Mouse (Mus musculus) spleen, adult 2 months (tissue): ENCODE measurements at regions not wholly inside any gene's neighbourhood (a gene's known extent, or its start where the extent isn't known, plus 50 kb on each side); places are given as distances from the start of the nearest gene placed in this dataset.

Source experiments
- DNase-seq, 2 experiments: peaks; one replicate each; pipeline versions ENCODE4 v3.0.0 to v3.0.0-alpha.2; 2012 to 2021; ENCODE audit warnings: low spot score in 2 of 2, low read depth in 1 of 2
- H3K27ac ChIP-seq: fragments of 200-500 bp; 2 replicates; pipeline ENCODE4 v1.5.1; 2012; ENCODE audit warnings: low read length, inconsistent platforms; ENCODE audit not compliant: insufficient read depth
- H3K27me3 ChIP-seq: fragments of 200-500 bp; 2 replicates; pipeline ENCODE4 v1.6.1; 2012; ENCODE audit warnings: mild to moderate bottlenecking, moderate library complexity, low read length, inconsistent platforms; ENCODE audit not compliant: control insufficient read depth, insufficient read depth
- H3K36me3 ChIP-seq: fragments of 200-500 bp; 2 replicates; pipeline ENCODE4 v1.6.1; 2012; ENCODE audit warnings: mild to moderate bottlenecking, low read length, inconsistent platforms; ENCODE audit not compliant: control insufficient read depth, insufficient read depth
- H3K4me1 ChIP-seq: fragments of 200-500 bp; 2 replicates; pipeline ENCODE4 v1.6.1; 2011; ENCODE audit warnings: inconsistent platforms; ENCODE audit not compliant: control insufficient read depth, insufficient read depth, insufficient read length
- H3K4me3 ChIP-seq: fragments of 200-500 bp; 2 replicates; pipeline ENCODE4 v1.5.1; 2011; ENCODE audit warnings: mild to moderate bottlenecking, inconsistent platforms; ENCODE audit not compliant: insufficient read depth, insufficient read length; ENCODE audit errors: extremely low read depth
- CTCF ChIP-seq: fragments of 200-500 bp; IDR thresholded peaks from 2 replicates; pipeline ENCODE4 v1.5.1; 2011; ENCODE audit warnings: mild to moderate bottlenecking, inconsistent platforms; ENCODE audit not compliant: insufficient read depth, insufficient read length, insufficient replicate concordance; ENCODE audit errors: extremely low read depth
- POLR2A ChIP-seq: fragments of 200-500 bp; IDR thresholded peaks from 2 replicates; pipeline ENCODE4 v1.6.1; 2011; ENCODE audit warnings: low read depth, low read length, inconsistent platforms
- WGBS: fragments of 180-500 bp; shearing (Covaris S2); methylation state at CpG from one replicate; pipeline ENCODE4 v1.1.7; 2018; 5-methylcytosine and 5-hydroxymethylcytosine counted together

DNA sequence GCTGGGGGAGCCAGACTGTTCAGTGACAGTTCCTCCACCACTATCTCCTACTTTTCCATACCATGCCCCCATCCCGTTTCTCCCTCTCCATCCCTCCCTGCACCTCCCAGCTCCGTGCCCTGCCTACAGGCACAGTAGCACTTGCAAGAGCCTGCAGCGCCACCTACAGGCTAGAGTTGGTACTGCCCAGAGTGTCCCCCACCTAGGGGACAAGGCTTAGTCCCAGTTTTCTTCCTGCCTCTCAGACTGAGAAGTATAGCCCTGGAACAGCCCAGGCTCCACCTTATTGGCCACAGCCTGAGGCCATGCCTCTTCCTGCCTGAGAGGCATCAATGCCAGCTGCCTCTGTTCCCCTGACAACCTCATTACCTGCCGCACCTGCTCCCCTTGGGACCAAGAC lies 351.3 kb downstream of the Ptpru start:
- H3K27ac ChIP-seq, result no peak overlapping the region
- peak in 1 of 2 experiments; percentile 20 for DNase-seq
- H3K4me1 ChIP-seq, result no peaks in the 10 kb centered on the region
- no peaks in the 10 kb centered on the region for H3K36me3 ChIP-seq
- no peak overlapping the region for H3K4me3 ChIP-seq
- H3K27me3 ChIP-seq, result no peaks in the 10 kb centered on the region
- TF ChIP-seq POLR2A (no peak), CTCF (peak; percentile 75; the same call in 1 of the 2 replicates)
- 20% methylated on average over 4 of the region's 4 CpGs for WGBS

DNA sequence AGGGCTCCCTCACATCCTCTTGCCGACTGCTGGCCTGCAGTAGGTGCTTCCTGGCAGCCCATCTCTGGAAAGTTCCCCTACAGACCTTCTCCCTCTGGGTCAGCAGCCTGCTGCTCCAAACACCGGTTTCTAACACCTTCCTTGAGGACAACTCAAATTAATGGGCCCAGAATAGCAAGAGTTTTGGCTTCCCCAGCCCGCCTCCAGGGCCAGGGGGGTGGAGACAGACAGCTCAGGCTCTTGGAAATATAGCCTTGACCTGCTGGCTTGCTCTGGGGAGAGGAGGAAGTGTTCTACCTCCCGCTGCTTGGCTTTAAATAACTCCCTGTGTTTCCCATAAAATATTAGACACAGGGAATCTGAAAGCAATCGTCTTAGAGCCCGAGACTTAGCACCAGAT lies 349.8 kb downstream of the Ptpru start:
- TF ChIP-seq POLR2A (no peak), CTCF (no peak)
- DNase-seq, result no peak

DNA sequence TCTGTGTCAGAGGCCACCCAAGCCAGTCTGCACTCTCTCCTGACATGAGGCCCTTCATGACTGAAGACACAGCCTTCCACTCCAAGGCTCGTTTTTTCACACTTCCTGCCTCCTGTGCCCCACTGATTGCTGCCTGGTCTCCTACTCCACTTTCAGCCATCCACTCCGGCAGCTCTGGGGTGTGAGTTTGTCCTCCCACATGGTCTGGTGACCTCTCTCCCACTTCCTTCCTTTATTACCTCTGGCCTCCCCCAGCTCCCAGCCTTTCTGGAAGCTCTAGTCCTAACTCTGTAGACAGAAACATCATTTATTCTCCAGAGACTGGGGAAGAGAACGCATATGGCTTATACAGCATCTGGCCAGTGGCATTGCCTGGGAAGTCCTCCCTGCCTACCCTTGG lies 349.0 kb downstream of the Ptpru start:
- TF ChIP-seq CTCF (no peak), POLR2A (no peak)
- H3K36me3 ChIP-seq, result no peaks in the 10 kb centered on the region
- DNase-seq, result no peak
- 17% methylated on average over 3 of the region's 3 CpGs for WGBS
- H3K4me1 ChIP-seq, result no peaks in the 10 kb centered on the region
- H3K27ac ChIP-seq, result no peak overlapping the region
- no peaks in the 10 kb centered on the region for H3K27me3 ChIP-seq
- no peak overlapping the region for H3K4me3 ChIP-seq

More for the DNA sequence above, 349.8 kb downstream of the Ptpru start:
- no peaks in the 10 kb centered on the region for H3K36me3 ChIP-seq
- WGBS, result 43% methylated on average over 6 of the region's 6 CpGs
- H3K4me1 ChIP-seq, result no peaks in the 10 kb centered on the region
- no peaks in the 10 kb centered on the region for H3K27me3 ChIP-seq
- no peak overlapping the region for H3K4me3 ChIP-seq
- no peak overlapping the region for H3K27ac ChIP-seq

DNA sequence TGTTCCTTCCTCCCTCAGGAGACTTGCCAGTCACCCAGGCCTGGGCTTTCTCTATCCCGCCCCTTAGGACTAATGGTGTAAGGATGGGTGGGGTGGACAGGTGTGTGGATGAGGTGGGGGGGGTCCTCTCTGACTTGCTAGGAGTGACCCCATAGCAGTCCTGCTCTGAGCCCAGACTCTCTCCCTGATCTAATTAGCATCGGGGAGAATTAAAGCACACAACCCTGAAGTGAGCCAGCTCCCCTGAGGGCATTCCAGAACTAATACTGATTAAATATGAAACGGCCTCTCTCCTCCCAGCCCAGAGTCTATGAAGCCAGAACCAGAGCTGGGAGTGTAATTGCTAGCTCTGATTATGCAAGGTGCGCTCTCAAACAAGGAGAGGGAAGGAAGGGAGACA lies 346.1 kb downstream of the Ptpru start:
- Histone ChIP-seq H3K4me1 (no peaks in the 10 kb centered on the region), H3K36me3 (no peaks in the 10 kb centered on the region), H3K4me3 (no peak overlapping the region), H3K27me3 (no peaks in the 10 kb centered on the region), H3K27ac (no peak overlapping the region)
- TF ChIP-seq POLR2A (no peak), CTCF (no peak)
- WGBS, result 57% methylated on average over 4 of the region's 4 CpGs
- no peak for DNase-seq

DNA sequence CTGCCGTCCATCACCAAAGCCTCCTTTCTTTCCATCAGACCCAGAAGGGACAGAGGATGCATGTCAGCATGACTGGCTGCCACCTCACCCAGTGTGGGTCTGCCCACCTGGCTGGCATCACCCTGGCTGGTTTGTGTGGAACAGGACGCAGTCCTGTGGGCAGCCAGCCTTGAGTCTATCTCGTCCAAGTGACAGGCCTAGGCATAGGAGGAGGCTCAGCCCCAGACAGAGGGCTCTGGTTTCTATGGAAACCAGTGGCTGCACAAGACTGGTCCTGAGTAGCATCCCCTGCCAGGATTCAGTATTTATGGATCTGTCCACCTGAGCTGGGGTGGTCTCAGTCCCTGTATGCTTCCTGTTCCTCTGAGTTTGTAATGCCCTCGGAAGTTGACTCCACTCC lies 344.4 kb downstream of the Ptpru start:
- H3K36me3 ChIP-seq, result no peaks in the 10 kb centered on the region
- no peak overlapping the region for H3K4me3 ChIP-seq
- H3K27me3 ChIP-seq, result no peaks in the 10 kb centered on the region
- 58% methylated on average over 4 of the region's 4 CpGs for WGBS
- no peaks in the 10 kb centered on the region for H3K4me1 ChIP-seq
- H3K27ac ChIP-seq, result no peak overlapping the region
- DNase-seq, result no peak
- TF ChIP-seq POLR2A, result no peak
- TF ChIP-seq CTCF, result no peak

DNA sequence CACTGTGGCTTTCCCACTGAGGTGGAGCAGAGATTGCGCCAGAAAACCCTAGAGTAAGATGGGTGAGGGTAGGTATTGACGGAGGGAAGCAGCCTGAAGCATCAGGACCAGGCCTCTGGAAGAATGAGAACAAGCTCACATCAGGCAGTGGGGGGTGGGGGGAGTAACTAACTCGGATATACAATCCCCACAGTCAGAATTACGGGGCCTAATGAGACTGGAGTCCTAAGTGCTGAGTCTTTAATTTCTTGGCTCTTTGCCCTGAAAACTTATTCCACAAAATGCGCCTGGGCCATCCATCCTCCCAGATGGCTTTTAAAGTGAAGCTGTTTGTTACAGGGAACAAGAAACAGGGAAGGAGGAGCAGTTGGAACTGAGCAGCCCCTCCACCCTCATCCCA lies 341.2 kb downstream of the Ptpru start:
- Histone ChIP-seq H3K4me3 (no peak overlapping the region), H3K4me1 (no peaks in the 10 kb centered on the region), H3K27me3 (no peaks in the 10 kb centered on the region), H3K36me3 (no peaks in the 10 kb centered on the region), H3K27ac (no peak overlapping the region)
- WGBS, result 70% methylated on average over 5 of the region's 5 CpGs
- DNase-seq, result no peak
- TF ChIP-seq POLR2A, result no peak
- TF ChIP-seq CTCF, result no peak

DNA sequence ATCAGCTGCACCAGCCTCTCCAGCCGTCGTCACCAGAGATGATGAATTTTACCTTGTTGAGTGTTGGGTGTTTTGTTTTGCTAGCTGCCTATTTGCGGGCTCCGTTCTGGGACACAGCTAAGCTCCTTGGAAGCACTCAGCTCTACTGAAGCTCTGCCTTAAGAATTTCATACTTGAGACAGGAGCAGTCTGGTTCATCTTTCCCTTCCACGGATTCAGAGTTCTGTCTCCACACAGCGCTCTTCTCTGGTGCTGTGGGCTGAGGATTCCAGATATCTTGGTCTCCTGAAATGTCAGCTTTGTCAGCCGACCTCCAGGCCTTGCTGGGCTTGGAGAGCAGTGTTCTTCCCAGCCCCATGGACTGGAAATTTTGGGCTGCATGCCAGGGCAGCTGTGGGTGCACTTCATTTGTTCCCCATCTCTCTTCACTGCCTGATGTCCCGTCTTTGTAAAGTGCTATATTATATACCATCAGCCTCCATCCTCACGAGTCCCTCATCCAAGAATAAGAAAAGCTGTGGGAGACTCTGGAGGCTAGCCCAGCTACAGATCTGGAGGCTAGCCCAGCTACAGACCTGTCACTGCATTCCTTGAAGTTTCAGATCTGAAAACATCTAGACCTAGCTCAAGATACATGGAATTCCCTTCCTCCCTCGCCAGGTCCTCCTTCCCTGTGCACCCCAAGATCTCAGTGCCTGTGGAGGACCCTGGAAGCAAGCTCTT lies 337.0 kb downstream of the Ptpru start:
- TF ChIP-seq CTCF, result no peak
- TF ChIP-seq POLR2A, result no peak
- H3K4me1 ChIP-seq, result no peaks in the 10 kb centered on the region
- H3K27me3 ChIP-seq, result no peaks in the 10 kb centered on the region
- H3K36me3 ChIP-seq, result no peaks in the 10 kb centered on the region
- H3K4me3 ChIP-seq, result no peak overlapping the region
- H3K27ac ChIP-seq, result no peak overlapping the region
- DNase-seq, result no peak
- WGBS, result 80% methylated on average over 10 of the region's 10 CpGs
